Mouse (Mus musculus) embryo, embryonic 11.5 days (tissue): ENCODE data around the gene Acap2.

Experiments
- DNase-seq: peaks from one replicate; pipeline ENCODE4 v3.0.0-alpha.2; 2012; ENCODE audit warnings: low read depth, low spot score

Acap2 gene

GRCm38 (mm10) chr16:31200790-31201567 lies at the start of gene Acap2:
Gene Acap2 (minus strand): TSS chr16:31201245.
- DNase-seq = peak; percentile 89

DNA sequence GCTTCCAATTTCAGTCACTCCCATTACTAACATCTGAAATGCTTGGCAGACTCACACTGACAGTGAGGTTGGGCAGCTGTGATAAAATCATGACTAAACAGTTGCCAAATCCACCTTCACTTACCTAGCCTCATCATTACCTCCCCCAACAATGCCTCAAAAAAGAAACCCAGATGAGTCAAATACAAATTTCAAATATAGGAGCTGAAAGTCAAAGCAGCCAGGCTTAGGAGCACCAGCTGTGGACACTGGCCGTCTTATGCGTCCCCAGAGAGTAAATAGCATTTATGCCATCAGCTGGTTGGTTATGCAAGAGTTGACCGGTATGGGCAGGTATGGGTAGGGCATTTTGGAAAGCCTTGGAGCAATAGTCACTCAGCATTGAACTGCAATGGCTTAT lies 48.4 kb upstream of the Acap2 start:
- no peak for DNase-seq

DNA sequence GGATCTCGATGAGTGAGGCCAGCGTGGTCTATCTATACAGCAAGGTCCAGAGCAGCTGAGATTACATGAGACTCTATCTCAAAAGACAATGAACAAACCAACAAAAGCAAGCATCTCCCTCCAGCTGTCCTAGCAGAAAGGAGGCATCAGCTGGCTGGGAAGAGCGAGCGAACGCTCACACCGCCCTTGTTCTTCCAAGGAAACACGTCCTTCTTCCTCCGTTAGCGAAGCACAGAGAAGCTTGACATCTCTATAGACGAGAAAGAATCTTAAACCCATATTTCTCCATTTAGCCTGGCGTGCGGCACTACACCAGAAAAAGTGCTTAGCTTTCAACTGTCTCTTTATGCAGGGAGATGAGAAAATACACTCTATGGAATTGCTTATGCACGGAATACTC lies 47.7 kb upstream of the Acap2 start:
- DNase-seq = no peak

DNA sequence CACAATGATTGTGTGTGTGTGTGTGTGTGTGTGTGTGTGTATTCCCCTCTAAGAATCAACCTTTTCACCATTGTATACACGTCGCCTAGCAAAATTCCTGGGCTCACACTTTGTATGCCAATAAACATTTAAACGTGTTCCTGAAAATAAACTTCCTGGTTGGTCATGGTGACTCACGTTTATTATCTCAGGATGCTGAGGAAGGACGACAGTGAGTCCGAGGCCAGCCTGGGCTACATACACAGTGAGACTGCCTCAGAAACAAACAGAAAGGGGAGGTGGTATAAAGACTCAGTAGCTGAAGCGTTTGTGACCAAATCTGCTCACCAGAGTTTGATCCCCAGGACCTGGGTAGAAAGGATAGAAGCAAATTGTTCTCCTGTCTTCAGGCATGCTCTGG lies 46.4 kb upstream of the Acap2 start:
- DNase-seq = no peak

- DNase-seq = no peak
Measured at GRCm38 (mm10) chr16:31244053-31244452, 43.0 kb upstream of the Acap2 start.

DNA sequence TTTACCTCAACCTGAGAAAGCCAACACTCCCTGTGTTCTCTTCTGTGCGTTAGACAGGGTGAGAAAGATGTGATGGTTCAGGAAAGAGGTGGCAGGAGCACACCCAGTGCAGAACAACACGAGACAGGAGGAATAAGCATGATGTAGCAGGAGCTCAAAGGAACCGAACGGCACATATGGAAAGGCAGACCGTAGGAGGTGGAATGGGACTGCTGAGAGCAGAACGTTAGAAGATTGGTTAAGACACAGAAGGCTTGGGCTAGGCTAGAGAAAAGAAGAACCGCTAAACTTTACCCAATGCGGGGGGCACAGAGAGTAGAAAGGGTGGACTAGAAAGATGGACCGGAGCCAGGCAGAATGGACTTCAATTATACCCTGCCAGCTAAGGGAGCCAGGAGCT lies 40.4 kb upstream of the Acap2 start:
- no peak for DNase-seq

DNA sequence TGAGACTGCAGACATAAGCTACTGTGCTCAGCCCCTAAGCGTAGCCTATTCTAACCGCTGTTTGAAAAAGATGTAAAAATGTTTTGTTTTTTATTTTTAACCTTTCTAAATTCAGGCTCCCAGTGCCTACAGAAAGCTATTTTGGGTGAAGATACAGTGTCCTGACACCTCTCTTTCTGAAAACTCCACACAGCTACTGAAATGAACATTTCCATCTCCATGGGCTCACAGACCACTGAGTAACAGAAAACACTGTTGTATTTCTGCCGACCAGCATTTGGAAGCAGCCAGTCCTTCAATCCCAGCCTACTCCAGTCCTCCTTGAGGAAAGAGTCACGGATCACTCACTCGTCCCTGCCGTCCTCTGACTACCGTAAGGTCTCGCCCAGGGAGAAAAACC lies 39.5 kb upstream of the Acap2 start:
- no peak for DNase-seq

DNA sequence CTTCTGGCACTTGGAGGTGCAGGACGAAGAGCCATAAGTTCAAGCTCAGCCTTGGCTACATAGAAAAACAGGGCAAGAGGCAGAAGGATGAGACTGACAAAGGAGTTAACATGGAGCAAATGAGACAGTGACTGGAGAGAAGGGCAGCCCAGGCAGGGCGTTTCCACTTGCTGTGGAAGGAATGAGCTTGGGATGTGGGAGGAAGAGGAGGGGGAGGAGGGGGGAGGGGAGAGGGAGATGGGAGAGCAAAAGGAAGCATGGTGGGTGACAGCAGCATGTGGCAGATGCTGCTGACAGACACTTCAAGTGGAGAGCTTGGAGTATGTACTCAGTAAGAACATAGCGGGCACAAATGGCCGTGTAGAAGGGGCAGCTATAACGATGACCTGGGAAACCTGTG lies 37.2 kb upstream of the Acap2 start:
- no peak for DNase-seq

GRCm38 (mm10) chr16:31235457-31236310 lies 34.6 kb upstream of the Acap2 start:
- DNase-seq = no peak

DNA sequence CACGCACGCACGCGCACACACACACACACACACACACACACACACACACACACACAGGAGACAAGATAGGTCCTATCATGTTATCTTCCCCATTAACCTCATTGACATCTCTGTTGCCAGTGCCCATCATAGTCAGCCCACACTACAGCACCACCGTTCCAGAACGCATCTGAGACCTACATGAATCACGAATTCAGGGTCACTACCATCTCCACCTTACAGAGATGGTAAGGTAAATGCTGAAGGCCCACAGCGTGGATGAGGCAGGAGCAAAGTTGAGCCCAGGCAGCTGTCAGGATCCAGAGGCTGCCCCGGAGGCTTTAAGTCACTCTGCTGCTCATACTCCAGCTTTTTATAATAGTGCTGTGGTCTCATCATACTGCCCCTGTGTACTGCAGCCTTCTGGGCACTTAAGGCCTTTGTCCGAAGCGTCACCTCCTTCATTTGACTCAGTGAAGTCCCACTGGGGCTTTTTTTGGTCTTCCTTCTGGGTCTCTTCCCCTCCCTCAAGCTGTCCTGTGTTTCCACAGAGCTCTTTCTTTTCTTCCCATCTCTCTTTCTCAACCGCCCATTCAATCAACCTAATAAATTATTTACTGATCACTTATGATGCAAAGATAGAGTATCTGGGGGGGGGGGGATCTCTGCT lies 33.9 kb upstream of the Acap2 start:
- DNase-seq = no peak

GRCm38 (mm10) chr16:31234356-31234755 lies 33.3 kb upstream of the Acap2 start:
- no peak for DNase-seq

GRCm38 (mm10) chr16:31233541-31234339 lies 32.7 kb upstream of the Acap2 start:
- DNase-seq = no peak

GRCm38 (mm10) chr16:31233167-31233498 lies 32.1 kb upstream of the Acap2 start:
- no peak for DNase-seq

GRCm38 (mm10) chr16:31232491-31233166 lies 31.6 kb upstream of the Acap2 start:
- DNase-seq = no peak

GRCm38 (mm10) chr16:31231591-31231990 lies 30.5 kb upstream of the Acap2 start:
- DNase-seq = no peak

- DNase-seq = no peak
Measured at GRCm38 (mm10) chr16:31227746-31228145, 26.7 kb upstream of the Acap2 start.

- no peak for DNase-seq
Measured at GRCm38 (mm10) chr16:31215271-31215670, 14.2 kb upstream of the Acap2 start.

DNA sequence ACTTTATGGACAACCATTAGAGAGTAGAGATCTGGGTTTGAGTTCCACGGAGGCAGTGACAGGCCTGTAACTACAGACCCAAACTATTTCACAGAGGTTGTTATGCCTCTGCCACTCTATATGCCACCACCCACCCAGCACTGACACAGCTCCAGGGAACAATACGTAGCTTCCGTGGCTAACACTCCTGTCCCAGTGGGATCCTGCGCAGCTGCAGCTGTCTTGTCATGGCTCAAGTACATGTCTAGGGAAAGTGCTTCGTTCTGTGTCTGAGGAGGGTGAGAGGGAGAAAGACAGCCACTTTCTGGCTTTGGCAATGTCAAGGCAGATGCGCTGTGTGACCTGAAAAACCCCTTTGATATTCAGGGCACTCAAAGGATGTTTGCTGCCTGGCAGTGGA lies 12.4 kb upstream of the Acap2 start:
- no peak for DNase-seq

DNA sequence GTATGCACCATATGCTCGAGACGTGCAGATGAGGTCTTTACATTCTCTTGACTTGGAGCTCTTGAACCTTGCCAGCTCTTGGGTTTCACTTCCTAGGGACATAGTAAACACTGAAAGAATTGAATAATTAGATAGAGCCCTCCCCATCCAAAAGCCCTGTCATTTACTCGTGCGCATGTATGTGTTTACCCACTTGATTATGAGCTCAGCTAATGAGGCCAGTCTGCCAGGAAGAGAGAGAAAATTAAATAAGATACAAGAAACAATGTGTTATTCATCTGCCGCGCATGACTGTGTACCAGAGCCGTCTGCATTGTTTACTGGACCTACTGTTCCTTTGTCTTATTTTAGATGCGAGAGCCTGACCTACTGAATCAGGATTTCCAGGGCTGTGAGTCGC lies 10.5 kb upstream of the Acap2 start:
- DNase-seq = no peak

- DNase-seq = no peak
Measured at GRCm38 (mm10) chr16:31210453-31210852, 9.4 kb upstream of the Acap2 start.

DNA sequence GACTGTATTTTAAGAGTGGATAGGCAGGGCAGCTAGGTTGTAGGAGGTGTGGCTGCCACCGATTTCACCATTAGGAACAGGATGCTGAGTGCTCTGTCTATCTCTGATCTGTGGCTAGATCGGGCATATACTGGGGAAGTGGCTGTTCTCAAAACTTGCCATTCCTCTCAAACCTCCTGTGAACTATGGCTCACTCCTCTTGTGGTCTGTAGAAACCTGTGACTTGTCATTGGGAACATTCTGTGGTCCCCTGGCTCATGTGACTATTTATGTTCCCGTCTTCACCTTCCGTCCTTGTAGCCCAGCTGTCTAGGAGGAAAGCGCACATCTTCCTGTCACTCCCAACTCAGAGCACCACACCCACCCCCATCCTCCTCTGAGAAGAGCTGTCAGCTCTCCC lies 8.9 kb upstream of the Acap2 start:
- DNase-seq = no peak
